Mouse (Mus musculus) right cerebral cortex, adult 2 months (tissue): ENCODE results near the gene Msh3.
A peak's percentile ranks its signal among the peaks of the same experiment; 100 is the strongest.
"Not testable (repeated sequence)": the region's sequence is repeated elsewhere in the genome, so short reads cannot be mapped to it uniquely, and the experiment has no call there.

ENCODE experiments used
- DNase-seq, 2 experiments: peaks; one replicate each; pipeline ENCODE4 v3.0.0; 2021 to 2022; ENCODE audit warnings: low spot score in 2 of 2

Msh3 gene

DNA sequence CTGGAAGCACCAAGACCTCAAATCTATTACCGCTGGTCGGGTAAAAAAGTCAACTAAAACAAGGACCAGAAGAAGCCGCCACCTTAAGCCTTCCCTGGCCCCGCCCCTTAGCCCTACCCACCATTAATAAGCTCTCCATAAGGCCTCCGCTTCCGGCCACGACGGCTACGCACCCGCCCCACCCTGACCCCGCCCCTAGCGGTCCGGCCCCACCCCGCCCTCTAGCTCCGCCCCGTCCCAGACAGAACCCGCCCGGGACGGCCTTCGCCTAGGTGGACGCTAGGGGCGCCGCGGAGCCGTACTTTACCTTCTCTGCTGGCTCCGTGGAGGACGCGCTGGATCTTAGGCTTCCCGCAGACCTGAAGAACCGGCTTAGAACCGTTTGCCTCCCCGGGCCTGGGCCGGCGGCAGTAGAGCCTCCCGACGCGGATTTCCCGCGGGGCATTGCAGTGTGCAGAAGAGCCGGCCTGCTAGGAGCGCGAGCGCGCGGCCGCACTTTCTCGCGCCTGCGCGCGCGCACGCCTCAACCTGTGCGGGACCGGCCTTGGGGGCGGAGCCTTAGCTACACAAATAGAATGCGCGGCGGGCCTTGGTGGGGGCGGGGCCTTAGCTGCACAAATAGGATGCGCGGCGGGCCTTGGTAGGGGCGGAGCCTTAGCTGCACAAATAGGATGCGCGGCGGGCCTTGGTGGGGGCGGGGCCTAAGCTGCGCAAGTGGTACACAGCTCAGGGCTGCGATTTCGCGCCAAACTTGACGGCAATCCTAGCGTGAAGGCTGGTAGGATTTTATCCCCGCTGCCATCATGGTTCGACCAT is at the start of gene Msh3, which contains the start of gene Dhfr:
Gene Msh3 (minus strand): TSS at position 548 of the 816 bp plus-strand sequence.
Gene Dhfr (plus strand): TSS at position 271 of the 816 bp plus-strand sequence.
- DNase-seq = peak; percentile 96 to 98

DNA sequence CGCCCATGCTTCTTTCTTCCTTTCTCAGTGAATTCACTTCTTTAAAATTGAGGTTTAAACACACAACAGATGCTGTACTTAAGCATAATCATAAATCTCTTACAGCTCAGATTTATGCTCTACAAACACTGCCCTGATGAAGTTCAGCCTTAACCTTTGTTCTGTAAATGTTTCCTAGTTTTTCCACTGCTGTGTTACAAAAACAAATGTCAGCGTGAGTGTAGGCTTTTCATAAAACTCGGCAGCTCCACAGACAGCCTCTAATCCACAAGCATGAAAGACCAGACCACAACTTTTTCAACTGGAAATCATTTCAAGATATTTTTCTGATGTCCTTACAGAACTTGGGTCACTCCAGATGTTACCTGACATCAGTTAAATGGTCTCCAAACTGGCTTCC is 48.7 kb upstream of the Msh3 start:
- no peak for DNase-seq

DNA sequence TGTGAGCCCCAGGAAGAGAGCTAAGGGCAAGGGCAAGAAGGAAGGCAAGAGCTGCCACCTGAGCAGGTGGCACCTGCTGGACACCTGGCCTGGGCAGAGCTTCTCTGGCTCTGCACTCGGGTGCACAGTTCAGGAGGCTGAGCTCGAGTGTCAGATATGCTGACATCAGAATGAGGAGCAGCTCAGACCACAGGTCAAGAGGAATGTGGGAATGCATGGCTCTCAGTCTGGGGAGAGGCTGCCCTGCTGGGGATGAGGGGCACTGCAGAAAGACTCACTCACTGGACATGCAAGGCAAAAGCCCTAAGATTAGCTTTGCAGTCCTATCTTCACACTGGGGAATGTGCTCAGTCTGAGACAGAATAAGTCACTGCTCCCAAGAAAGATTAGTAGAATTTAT is 47.3 kb upstream of the Msh3 start:
- DNase-seq = no peak

DNA sequence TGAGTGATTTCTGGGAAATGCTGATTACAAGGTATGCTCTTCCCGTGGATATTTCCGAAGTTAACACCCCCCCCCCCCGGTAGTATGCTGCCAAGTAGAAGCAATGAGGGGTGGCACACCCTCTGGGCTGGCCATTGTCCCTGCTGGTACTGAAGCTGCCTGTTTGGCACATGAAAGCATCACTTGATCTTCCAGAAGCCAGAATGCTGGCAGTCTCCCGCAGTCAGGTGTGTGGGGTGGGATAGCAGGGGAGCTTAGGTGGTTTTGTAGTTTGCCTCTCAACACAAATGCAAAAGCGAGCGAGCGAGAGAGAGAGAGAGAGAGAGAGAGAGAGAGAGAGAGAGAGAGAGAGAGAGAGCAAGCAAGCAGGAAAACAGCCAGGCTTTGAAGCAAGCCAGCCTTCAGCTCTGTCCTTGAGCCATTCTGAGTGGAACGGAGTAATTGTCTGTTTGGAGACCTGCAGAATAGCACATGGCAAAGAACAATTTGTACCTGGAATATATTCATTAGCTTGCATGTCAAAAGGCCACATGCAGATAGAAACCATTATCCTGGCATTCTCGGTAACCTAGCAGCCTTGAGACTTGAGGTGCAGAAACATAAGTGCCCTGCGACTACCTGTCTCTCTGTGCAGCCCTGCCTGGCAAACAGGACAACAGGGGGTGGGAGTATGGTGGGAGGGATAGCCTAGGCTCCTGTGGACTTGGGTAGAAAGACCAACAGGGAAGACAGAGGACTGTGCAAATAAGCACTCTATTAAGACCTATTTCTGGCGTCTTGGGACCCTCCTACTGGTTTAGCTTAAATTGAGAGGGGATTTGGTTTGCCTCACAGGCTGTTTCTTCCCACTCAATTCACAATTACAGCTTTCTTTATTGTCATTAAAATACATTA is 43.9 kb upstream of the Msh3 start:
- no peak for DNase-seq

DNA sequence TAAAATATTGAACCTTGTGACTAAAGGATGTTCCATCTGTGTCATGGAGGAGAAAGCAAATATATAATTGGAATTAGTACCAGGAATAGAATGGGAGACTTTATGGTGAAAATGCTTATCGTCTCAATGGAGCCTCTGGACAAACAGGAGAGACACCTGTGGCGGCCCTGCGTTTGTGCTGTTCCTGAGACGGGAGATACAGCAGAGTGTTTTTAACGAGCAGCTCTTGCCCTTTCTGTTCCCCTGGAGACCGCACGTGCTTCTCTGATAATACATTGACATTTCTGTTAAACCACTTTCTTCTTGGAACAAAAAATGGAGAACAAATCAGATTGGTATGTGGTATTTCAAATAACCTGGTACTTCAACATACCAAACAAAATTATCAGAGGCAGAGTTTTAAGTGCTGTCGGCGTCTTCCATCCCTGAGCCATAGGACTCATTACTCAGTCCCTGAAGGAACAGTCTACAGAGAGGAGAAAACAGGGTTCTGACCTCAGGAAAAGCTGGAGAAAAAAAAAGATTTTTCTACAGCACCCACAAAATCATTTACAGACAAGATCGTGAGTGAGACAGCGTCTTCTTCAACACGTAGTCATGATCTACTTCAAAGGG is 38.4 kb upstream of the Msh3 start:
- no peak for DNase-seq

DNA sequence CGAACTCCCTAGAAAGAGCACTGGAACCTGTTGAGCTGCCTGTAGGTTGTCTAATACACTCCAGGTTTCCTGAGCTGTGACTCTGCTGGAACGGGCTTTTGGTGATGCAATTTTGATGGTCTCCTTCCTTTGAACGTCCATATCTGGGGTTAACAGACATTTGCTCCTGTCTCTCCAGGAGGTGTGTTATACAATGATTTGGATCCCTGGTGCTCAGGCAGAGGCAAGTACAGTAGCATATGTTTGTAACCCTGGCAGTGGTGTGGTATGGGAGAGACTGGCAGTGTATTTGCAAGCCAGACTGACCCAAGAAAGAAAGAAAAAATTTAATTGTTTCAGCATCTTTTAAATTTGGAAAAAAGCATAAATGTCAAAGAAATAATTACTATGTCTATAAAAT is 32.6 kb upstream of the Msh3 start:
- no peak for DNase-seq

DNA sequence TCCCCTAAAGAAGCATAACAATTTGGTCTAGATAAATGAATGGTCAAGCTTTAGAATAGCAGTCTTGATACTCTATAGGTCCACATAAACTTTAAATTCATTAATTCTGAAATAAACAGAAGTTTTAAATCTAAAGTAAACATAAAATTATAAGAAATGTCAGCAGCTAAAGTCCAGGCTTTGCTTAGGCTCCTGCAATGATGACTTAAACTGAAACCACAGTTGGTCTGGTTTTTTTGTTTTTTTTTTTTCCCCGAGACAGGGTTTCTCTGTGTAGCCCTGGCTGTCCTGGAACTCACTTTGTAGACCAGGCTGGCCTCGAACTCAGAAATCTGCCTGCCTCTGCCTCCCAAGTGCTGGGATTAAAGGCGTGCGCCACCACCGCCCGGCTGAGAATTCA is 16.7 kb upstream of the Msh3 start:
- DNase-seq = not testable (repeated sequence)

DNA sequence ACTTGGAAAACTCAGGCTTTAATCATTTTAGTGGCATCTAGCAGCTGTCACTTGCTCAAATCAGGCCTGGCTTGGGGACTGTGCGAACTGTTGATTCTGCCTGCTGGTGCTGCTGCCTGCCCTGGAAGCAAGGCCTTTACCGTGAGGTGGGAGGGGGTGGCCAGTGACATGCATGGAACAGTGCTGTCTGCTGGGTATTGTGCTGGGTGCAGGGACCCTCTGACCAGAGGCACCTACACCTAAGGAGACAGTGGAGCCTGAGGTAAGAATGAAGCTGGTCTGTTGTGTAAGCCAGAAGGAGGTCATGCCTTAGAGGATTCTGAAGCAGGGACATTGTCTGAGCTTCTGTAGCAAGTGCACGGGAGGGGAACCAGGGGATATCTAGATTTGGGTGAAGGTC is 16.0 kb upstream of the Msh3 start:
- no peak for DNase-seq

DNA sequence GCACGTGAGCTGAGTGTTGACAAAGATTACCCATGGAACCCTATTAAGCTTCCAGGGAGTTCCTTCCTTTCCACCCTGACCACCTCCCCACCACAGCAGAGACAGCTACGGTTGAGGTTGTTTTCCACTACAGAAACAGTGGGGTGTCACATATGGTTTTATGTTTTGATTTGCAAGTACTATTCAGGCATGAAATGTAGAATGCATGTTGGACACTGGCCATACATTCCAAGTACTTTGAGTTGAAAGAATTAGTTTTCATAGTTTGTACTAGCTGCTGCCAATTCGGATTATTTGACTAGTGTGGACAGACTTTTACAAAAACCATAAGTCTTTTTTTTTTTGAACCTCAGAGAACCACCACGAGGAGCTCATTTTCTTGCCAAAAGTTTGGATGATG is 10.5 kb upstream of the Msh3 start:
- no peak for DNase-seq

DNA sequence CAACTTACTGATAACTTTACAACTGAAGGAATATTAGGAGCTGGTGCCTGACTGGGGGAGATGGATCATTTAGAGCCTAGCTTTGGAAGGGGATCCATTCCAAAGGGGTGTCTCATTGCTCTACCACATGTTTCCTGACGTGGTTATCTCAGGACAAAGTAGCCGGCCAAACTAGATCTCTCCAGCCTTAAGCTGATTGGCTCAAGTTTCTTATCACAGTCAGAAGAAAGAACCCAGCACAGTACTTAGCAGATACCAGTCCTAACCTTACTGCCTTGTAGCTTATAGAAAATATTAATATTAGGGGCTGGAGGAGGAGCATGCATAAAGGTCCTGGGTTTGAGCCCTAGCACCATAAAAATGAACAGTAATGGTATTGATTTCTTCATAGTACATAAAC is 6.8 kb upstream of the Msh3 start:
- no peak for DNase-seq

DNA sequence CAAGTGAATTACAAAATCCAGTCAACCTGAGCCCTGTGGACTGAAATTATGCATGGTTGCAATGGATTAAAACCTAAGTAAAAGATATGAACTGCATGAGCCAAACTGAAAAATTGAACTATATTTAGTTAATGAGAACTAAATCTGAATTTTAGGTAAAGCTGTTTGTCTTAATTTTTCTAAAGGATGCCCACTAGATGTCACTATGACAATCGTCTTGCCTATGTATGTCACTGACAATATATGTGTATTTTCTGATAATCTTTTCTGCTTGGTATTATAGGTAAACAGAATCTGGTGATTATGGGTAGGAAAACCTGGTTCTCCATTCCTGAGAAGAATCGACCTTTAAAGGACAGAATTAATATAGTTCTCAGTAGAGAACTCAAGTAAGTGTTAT is 2.8 kb upstream of the Msh3 start:
- no peak for DNase-seq

DNA sequence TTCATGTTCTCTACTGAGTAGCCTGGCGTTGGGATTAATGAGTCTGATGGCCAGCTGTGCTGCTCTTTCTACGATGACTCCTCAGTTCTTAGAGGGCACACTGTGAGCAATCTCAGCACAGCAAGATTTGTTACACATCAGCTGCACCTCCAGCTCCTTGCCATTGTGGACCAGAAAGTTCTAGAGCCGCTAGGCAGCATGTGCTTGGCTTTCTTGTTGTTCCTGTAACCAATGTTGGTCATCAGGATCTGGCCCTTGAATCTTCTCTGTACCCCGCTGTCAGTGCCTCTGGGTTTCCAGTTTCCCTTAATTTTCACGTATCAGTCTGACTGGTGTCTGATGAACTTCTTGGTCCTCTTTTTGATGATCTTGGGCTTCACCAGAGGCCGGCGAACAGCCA is 1.6 kb upstream of the Msh3 start:
- DNase-seq = no peak

DNA sequence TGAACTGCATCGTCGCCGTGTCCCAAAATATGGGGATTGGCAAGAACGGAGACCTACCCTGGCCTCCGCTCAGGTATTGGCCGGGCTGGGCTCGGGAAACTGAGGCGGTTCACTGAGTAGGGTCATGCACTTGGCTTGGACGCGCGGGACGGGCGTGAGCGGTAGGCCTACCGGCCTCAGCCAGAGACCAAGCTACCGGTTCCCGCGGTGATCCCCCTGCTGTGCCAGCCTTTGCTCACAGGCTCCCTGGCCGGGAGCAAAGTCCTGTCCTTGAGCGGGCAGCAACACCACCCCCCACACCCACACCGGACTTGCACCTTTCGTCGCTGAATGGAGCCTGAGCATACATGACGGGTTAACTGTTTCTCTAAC is 455 bp upstream of the Msh3 start:
- DNase-seq = no peak

DNA sequence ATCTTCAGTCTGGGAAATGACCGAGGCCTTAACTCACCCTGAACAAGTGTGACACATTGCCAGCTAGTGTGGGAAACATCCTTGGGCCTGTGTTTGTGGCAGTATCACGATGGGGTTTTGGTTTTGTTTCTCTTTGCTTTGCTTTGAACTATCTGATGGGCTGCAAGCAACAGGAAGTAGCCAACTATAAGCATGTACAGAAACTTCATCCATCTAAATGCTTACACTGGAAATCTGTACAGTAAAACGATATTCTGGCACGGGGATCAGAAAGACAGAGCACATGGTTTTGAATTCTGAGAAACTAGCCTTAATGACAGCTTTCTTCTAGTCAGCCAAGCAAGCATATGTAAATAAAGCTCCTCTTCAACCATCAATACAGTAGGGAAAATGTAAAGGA is 847 bp downstream of the Msh3 start:
- no peak for DNase-seq

DNA sequence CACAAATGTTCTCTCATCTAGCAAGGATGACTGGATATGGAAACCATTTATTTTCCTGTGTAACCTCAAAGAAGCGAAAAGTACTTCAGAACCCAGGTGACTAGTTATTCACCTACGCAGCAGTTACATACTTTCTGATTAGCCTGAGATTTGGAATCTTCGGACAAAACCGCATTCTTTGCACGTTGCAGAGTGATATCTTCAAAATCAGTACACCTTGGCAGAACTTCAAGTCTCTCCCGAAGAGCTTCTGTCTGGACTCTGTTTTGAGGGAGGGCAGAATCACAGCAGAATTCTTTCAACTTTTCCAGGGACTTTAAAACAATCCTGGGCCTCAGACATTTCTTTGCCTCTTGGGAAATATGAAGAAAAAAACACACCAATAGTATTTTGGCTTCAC is 3.7 kb downstream of the Msh3 start:
- DNase-seq = no peak

DNA sequence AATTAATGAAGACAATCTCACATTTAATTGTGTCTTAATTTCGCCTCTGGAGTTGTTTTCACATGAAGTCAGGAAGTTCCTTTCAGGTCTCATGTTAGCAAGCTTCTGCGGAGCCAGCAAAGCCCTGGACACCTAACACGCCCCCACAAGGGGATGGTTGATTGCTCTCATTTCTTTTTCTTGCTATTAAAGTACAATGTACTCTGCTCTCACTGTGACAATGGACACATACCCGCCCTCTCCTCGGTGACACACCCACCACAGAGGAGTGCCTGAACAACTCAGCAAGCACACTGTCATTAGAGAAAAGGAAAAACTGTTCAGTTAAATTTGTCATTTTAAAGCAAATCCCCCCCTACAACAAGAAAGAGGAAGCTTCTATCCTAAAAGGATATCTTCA is 8.5 kb downstream of the Msh3 start:
- DNase-seq = no peak

DNA sequence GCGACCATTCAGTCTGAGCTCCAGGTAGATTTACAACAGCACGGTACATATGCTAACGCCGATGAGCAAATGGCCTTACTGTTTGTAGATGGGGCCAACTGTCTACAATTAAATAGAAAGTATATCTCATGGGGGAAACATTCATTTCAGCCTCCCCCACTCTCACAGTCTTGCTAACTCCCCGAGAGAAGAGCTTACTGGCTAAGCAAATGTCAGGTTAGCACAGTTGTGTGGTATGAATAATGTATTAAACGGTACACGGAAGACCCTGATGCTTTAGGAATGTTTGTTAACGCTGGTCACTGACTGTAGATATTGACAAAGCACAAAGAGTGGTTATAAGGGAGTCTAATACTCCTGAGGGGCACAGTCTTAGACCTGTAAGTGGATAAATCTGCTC is 10.8 kb downstream of the Msh3 start:
- DNase-seq = no peak

DNA sequence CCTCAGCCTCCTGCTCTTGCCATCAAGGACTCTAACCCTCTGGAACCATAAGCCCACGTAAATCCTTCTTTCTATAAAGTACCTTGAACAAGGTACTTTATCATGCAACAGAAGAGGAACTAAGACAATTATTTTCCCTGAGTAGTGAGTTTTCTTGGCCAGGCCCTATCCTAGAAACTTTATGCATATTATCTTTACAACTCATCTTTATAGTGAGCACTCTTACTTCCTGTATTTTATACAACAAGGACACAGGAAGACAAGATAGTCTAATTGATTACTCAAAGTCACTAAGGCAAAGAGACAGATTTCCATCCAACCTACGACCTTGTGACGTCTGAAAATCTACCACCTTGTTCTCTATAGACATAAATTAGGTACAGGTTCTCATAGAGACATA is 15.0 kb downstream of the Msh3 start:
- DNase-seq = no peak

DNA sequence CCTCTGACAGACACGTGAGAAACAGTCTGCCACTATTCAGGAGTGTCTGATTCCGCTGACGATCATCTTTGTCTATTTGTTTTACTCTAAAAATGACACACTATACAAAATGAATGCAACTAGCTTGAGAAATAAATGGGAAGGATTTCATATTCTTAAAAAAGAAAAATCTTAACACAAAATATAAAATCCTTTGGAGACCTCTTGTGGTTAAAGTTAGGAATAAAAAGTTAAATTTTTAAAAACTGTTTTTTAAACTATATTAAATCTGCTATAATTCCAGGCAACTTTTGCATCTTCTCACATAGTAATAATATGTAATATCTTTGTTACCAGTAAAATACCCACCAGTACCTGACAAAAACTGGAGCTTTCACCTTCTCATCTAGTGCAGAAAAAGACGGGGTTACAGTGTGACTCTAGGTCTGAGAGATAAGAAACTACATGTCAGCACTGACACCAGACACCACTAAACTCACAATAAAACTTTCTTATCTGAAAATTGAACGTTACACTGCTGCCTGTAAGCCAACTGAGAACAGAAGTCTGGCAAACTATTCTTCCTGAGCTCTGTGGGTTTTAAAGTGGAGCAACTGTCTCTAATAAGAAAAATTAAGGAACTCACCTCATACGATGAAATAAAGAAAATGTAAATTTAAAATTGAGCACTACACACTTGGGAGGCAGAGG is 16.9 kb downstream of the Msh3 start:
- peak in 1 of 2 experiments; percentile 12 for DNase-seq

DNA sequence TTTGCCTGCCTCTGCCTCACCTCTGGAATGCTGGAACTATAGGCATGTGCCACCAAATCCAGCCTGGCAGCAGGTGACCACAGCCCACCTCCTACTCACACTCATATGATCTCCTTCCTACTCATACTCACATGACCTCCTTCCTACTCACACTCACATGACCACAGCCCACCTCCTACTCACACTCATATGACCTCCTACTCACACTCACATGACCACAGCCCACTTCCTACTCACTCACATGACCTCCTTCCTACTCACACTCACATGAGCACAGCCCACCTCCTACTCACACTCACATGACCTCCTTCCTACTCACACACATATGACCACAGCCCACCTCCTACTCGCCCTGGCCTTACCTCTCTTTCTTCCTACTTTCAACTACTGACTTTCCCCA is 17.9 kb downstream of the Msh3 start:
- DNase-seq = no peak

DNA sequence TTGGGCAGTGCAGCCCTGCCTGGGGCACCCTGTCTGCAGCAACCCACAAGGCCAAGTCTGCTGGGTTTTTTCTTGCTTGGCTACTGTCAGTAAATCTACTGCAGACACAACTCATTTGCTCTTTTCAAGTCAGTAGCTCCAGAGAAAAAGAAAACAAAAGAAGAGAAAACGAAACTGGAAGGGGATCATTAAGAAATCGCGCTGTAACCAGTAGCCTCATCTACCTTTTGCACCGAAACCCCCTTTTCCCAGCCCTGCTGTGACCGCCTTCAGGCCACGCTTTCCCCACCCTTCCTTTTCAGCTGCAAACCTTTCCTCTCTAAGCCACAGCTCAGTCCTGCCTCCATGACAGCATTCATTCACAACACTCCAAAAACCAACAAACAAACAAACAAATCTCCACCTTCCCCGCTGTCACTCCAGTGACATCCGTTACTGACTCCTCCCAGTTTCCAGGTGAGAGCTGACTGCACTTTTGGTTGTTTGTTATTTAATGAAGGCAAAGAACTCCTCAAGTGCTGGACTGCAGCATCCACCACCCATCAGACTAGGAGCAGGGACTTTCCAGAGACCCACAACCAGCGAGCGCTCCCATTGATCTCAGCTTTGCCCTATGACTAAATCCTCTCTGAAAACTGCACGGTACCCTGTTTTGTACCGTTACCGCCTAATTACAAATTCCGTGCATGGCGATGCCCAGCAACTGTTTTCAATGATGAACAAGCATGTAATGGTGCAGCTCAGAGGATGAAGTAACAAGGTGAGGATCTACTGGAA is 22.5 kb downstream of the Msh3 start:
- no peak for DNase-seq
